ENCODE assay signal across 8 mouse cellular contexts in the genomic region with DNA sequence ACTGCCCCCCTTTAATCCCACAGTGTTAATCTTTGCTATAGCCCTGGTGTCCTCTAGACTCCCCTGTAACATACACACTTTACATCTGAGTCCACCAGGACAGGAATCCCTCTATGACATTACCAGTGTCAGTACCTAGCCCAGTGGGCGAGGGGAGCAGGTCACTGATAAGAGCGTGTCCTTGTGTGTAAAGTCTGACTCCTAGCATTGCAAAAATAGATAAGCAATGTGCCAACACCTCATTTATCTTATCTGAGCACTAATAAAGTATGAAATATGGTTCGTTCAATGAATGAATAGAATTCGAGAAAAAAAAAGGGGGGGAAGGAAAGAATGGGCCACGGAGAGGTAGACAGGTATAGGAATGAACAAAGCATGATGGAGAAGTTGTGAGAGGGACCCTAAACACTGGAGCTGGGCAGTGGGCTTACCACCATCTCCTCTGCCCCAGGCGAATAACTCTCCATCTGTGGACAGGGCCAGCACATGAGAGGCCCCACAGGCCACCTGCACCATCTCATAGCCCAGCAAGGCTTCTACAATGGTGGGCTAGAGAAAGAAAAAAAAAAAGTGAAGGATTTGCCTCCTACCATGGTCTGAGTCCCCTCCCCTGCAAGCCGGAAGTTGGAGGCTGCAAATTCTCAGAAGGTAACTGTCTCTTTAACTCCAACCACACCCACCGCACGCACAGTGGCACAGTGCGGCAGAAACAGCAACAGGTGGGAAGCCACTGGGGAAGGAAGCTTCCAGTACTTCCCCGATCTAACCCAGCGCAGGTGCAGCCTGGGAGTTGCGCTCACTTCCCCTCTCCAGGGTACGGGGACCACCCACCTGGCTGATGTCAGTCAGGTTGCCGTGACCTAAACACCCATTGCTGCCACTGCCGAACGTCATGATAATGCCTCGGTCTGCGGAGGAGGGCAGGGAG. TPM values are rescaled to one million over a fixed set of nuclear protein-coding genes. Genes with fewer than 3 reads are reported as not detected.
DNase-seq lines count a peak whose midpoint lies in the region; ATAC-seq and TF ChIP-seq lines count a peak whose summit lies in the region.

No protein-coding gene starts in this region.

- peak; percentile 84 for DNase-seq in CD4-positive helper T cell, adult 2 months (ENCODE audit: low read depth, low spot score)
- peak; percentile 74 for DNase-seq in ES-CJ7 (ENCODE audit: low read depth, low spot score)
- no peak for DNase-seq in layer of hippocampus, adult 11-12 months (ENCODE audit: low spot score)
- DNase-seq in right cerebral cortex, adult 2 months (ENCODE audit: low spot score in 2 of 2) = no peak
- DNase-seq in retina, postnatal 1 day = no peak

- TF ChIP-seq CTCF in intestine, postnatal 0 days (IDR thresholded peaks at IDR 0.05; ENCODE audit: low read depth) = no peak
- no peak for TF ChIP-seq CTCF in small intestine, adult 2 months (IDR thresholded peaks at IDR 0.05; ENCODE audit: extremely low read depth, insufficient read length, insufficient replicate concordance, low read depth, low read length)

- H3K27ac ChIP-seq in intestine, postnatal 0 days (ENCODE audit: low read depth, low read length) = peak overlapping the region; percentile 66
- H3K27ac ChIP-seq in small intestine, adult 2 months (ENCODE audit: insufficient read depth, low read depth, low read length) = peak overlapping the region; percentile 83
- H3K27ac ChIP-seq in forebrain, embryonic 13.5 days = no peak overlapping the region

- peaks cover 5% of the 10 kb centered on the region; the same call in 1 of the 2 replicates for H3K4me1 ChIP-seq in intestine, postnatal 0 days (replicated peaks; ENCODE audit: control insufficient read depth, insufficient read depth, low read length)
- H3K4me1 ChIP-seq in small intestine, adult 2 months (ENCODE audit: control insufficient read depth, insufficient read depth, insufficient read length, low read length) = peaks cover 39% of the 10 kb centered on the region
- peaks cover 17% of the 10 kb centered on the region for H3K4me1 ChIP-seq in forebrain, embryonic 13.5 days

- peak overlapping the region; percentile 60 for H3K4me2 ChIP-seq in intestine, postnatal 0 days (replicated peaks; ENCODE audit: low read depth)
- no peak overlapping the region for H3K4me2 ChIP-seq in forebrain, embryonic 13.5 days

- H3K4me3 ChIP-seq in intestine, postnatal 0 days (ENCODE audit: low read depth, low read length) = peak overlapping the region; percentile 25
- H3K4me3 ChIP-seq in small intestine, adult 2 months (ENCODE audit: low read depth, low read length) = peak overlapping the region; percentile 66
- H3K4me3 ChIP-seq in forebrain, embryonic 13.5 days = no peak overlapping the region

- ATAC-seq in intestine, postnatal 0 days = peak; percentile 23
- ATAC-seq in forebrain, embryonic 13.5 days = no peak

- no peak for TF ChIP-seq POLR2A in small intestine, adult 2 months (IDR thresholded peaks at IDR 0.05; ENCODE audit: low read depth, low read length)

- H3K27me3 ChIP-seq in intestine, postnatal 0 days (replicated peaks; ENCODE audit: control insufficient read depth, insufficient read depth, low read length) = no peaks in the 10 kb centered on the region
- no peaks in the 10 kb centered on the region for H3K27me3 ChIP-seq in small intestine, adult 2 months (ENCODE audit: control insufficient read depth, insufficient read depth, low read length)
- no peaks in the 10 kb centered on the region for H3K27me3 ChIP-seq in forebrain, embryonic 13.5 days

- 32% methylated on average over 19 of the region's 19 CpGs for WGBS in intestine, postnatal 0 days
- 17% methylated on average over 19 of the region's 19 CpGs for WGBS in small intestine, adult 2 months
- 57% methylated on average over 19 of the region's 19 CpGs for WGBS in forebrain, embryonic 13.5 days

- H3K36me3 ChIP-seq in intestine, postnatal 0 days (ENCODE audit: control insufficient read depth, insufficient read depth) = 0 out of 2 replicates have a peak, but pooled peaks cover 4% of the 10 kb centered on the region
- no peaks in the 10 kb centered on the region for H3K36me3 ChIP-seq in small intestine, adult 2 months (ENCODE audit: control insufficient read depth, insufficient read depth, low read length)
- no peaks in the 10 kb centered on the region for H3K36me3 ChIP-seq in forebrain, embryonic 13.5 days (ENCODE audit: poor library complexity, severe bottlenecking)

- no peaks in the 10 kb centered on the region for H3K9me3 ChIP-seq in intestine, postnatal 0 days (ENCODE audit: control insufficient read depth)
- H3K9me3 ChIP-seq in forebrain, embryonic 13.5 days (replicated peaks) = no peaks in the 10 kb centered on the region

- H3K9ac ChIP-seq in intestine, postnatal 0 days (ENCODE audit: low read depth, low read length) = no peak overlapping the region
- H3K9ac ChIP-seq in forebrain, embryonic 13.5 days = no peak overlapping the region

RNA-seq across cellular contexts. Expression of a gene that starts 3.4 kb away (rescaled TPM):
- 30.8 and 30.9 TPM in 2 replicates for polyA plus RNA-seq in intestine, postnatal 0 days (2015; fragmentation: Nextera tagmentation; extraction: Ambion mirVana)
- polyA plus RNA-seq in small intestine, adult 2 months (2012; rRNA removed) = 50.3 and 99.5 TPM in 2 replicates
- 114 and 121 TPM in 2 replicates for polyA plus RNA-seq in forebrain, embryonic 13.5 days (2015; fragmentation: Nextera tagmentation; extraction: Ambion mirVana)

RNA-seq across cellular contexts. Expression of a gene that starts 7.7 kb away (rescaled TPM):
- polyA plus RNA-seq in intestine, postnatal 0 days (2015; fragmentation: Nextera tagmentation; extraction: Ambion mirVana) = 5.7 and 5.8 TPM in 2 replicates
- polyA plus RNA-seq in small intestine, adult 2 months (2012; rRNA removed) = 5.0 and 6.6 TPM in 2 replicates
- 5.4 and 8.7 TPM in 2 replicates for polyA plus RNA-seq in forebrain, embryonic 13.5 days (2015; fragmentation: Nextera tagmentation; extraction: Ambion mirVana)

RNA-seq across cellular contexts. Expression of a gene that starts 7.7 kb away (rescaled TPM):
- polyA plus RNA-seq in intestine, postnatal 0 days (2015; fragmentation: Nextera tagmentation; extraction: Ambion mirVana) = 14.1 and 16.1 TPM in 2 replicates
- polyA plus RNA-seq in small intestine, adult 2 months (2012; rRNA removed) = 15.0 and 15.3 TPM in 2 replicates
- 4.7 and 7.6 TPM in 2 replicates for polyA plus RNA-seq in forebrain, embryonic 13.5 days (2015; fragmentation: Nextera tagmentation; extraction: Ambion mirVana)

RNA-seq across cellular contexts. Expression of a gene that starts 14.6 kb away (rescaled TPM):
- polyA plus RNA-seq in intestine, postnatal 0 days (2015; fragmentation: Nextera tagmentation; extraction: Ambion mirVana) = 762 and 768 TPM in 2 replicates
- 31.9 and 66.4 TPM in 2 replicates for polyA plus RNA-seq in small intestine, adult 2 months (2012; rRNA removed)
- 970 and 1,119 TPM in 2 replicates for polyA plus RNA-seq in forebrain, embryonic 13.5 days (2015; fragmentation: Nextera tagmentation; extraction: Ambion mirVana)

RNA-seq across cellular contexts. Expression of a gene that starts 19.4 kb away (rescaled TPM):
- 33.9 and 35.4 TPM in 2 replicates for polyA plus RNA-seq in intestine, postnatal 0 days (2015; fragmentation: Nextera tagmentation; extraction: Ambion mirVana)
- 12.2 and 13.0 TPM in 2 replicates for polyA plus RNA-seq in small intestine, adult 2 months (2012; rRNA removed)
- polyA plus RNA-seq in forebrain, embryonic 13.5 days (2015; fragmentation: Nextera tagmentation; extraction: Ambion mirVana) = 39.7 and 42.1 TPM in 2 replicates

Comparison
In these comparisons a context has a peak if more than half of its experiments do, and no peak if none do; other contexts are left out.
1. DNase-seq: peak in CD4-positive helper T cell, adult 2 months (single experiment) and ES-CJ7 (single experiment); none in layer of hippocampus, adult 11-12 months (single experiment), right cerebral cortex, adult 2 months (0 of 2) and retina, postnatal 1 day (single experiment).